Mouse (Mus musculus) ES-Bruce4 (cell line): Measurements from ENCODE around the gene Nkx2-5.

Source experiments
- CTCF ChIP-seq: IDR thresholded peaks from one replicate; pipeline ENCODE4 v1.8.1; 2011; ENCODE audit warnings: low read depth, low read length
- EP300 ChIP-seq: IDR thresholded peaks from 2 replicates; pipeline ENCODE4 v1.6.1; 2011; ENCODE audit warnings: low read depth, low read length; ENCODE audit not compliant: insufficient read depth
- POLR2A ChIP-seq: IDR thresholded peaks from one replicate; pipeline ENCODE4 v1.8.1; 2011; ENCODE audit warnings: low read length; ENCODE audit not compliant: insufficient read depth

DNA sequence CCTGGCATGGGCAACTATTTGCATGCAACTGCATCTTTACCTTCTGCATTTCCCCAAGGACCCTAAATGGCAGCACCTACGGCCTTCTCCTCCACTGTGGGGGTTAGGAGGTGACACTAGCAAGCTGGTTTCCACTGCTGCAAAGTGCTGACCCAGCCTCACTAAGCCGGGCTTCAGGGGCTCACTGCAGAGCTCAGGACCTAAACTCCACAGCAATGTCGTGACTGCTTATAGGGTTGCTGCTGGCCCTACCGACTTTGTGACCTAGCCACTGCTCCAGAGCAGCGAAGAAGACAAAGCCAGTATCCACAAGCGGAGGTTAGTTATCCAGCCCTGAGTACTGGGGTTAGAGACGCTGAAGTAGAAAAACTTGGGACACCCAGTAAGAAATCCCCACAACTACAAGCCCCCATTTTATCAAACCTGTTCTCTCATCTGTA lies 7.2 kb downstream of the Nkx2-5 start:
- no peak for TF ChIP-seq CTCF
- no peak for TF ChIP-seq POLR2A
- TF ChIP-seq EP300, result no peak
